Mouse (Mus musculus): ENCODE results near the gene Oit1. TPM values are rescaled to one million over a fixed set of nuclear protein-coding genes. Genes with fewer than 3 reads are reported as not detected.

Gene Oit1
- polyA plus RNA-seq, 1 experiment = 4.0 TPM

- TF ChIP-seq CTCF (IDR thresholded peaks at IDR 0.05; ENCODE audit: borderline replicate concordance, control insufficient read depth, extremely low read depth, insufficient read depth, low read length, poor library complexity) (no peak), POLR2A (IDR thresholded peaks at IDR 0.05; ENCODE audit: control insufficient read depth, extremely low read depth, insufficient read depth, low read length, poor library complexity) (no peak)
- no peak overlapping the region for H3K4me3 ChIP-seq (ENCODE audit: control insufficient read depth, insufficient read depth, low read length)
- H3K36me3 ChIP-seq (ENCODE audit: control insufficient read depth, insufficient read depth, low read length) = no peaks in the 10 kb centered on the region
- WGBS = 86% methylated on average over 14 of the region's 14 CpGs
- H3K4me1 ChIP-seq (replicated peaks; ENCODE audit: control insufficient read depth, insufficient read depth, low read length) = no peaks in the 10 kb centered on the region
- no peak overlapping the region for H3K27ac ChIP-seq (ENCODE audit: control insufficient read depth, insufficient read depth, low read length)
- no peak for DNase-seq
- no peaks in the 10 kb centered on the region for H3K27me3 ChIP-seq (ENCODE audit: control insufficient read depth, insufficient read depth, low read length)
Observed at GRCm38 (mm10) chr14:8331307-8331905, 47.1 kb downstream of the Oit1 start.

- Histone ChIP-seq H3K4me1 (replicated peaks; ENCODE audit: control insufficient read depth, insufficient read depth, low read length) (no peaks in the 10 kb centered on the region), H3K36me3 (ENCODE audit: control insufficient read depth, insufficient read depth, low read length) (no peaks in the 10 kb centered on the region), H3K27me3 (ENCODE audit: control insufficient read depth, insufficient read depth, low read length) (no peaks in the 10 kb centered on the region), H3K27ac (ENCODE audit: control insufficient read depth, insufficient read depth, low read length) (no peak overlapping the region), H3K4me3 (ENCODE audit: control insufficient read depth, insufficient read depth, low read length) (no peak overlapping the region)
- TF ChIP-seq CTCF (IDR thresholded peaks at IDR 0.05; ENCODE audit: borderline replicate concordance, control insufficient read depth, extremely low read depth, insufficient read depth, low read length, poor library complexity) = no peak
- 69% methylated on average over 6 of the region's 6 CpGs for WGBS
- no peak for DNase-seq
Observed at GRCm38 (mm10) chr14:8330390-8330789, 48.2 kb downstream of the Oit1 start.

- WGBS = 84% methylated on average over 4 of the region's 4 CpGs
- Histone ChIP-seq H3K27ac (ENCODE audit: control insufficient read depth, insufficient read depth, low read length) (no peak overlapping the region), H3K4me1 (replicated peaks; ENCODE audit: control insufficient read depth, insufficient read depth, low read length) (no peaks in the 10 kb centered on the region), H3K27me3 (ENCODE audit: control insufficient read depth, insufficient read depth, low read length) (no peaks in the 10 kb centered on the region), H3K4me3 (ENCODE audit: control insufficient read depth, insufficient read depth, low read length) (no peak overlapping the region), H3K36me3 (ENCODE audit: control insufficient read depth, insufficient read depth, low read length) (no peaks in the 10 kb centered on the region)
- TF ChIP-seq POLR2A (IDR thresholded peaks at IDR 0.05; ENCODE audit: control insufficient read depth, extremely low read depth, insufficient read depth, low read length, poor library complexity) (no peak), CTCF (IDR thresholded peaks at IDR 0.05; ENCODE audit: borderline replicate concordance, control insufficient read depth, extremely low read depth, insufficient read depth, low read length, poor library complexity) (no peak)
- no peak for DNase-seq
Observed at GRCm38 (mm10) chr14:8329552-8329951, 49.0 kb downstream of the Oit1 start.

GRCm38 (mm10) chr14:8327371-8327770, 51.2 kb downstream of the Oit1 start:
- no peak overlapping the region for H3K27ac ChIP-seq (ENCODE audit: control insufficient read depth, insufficient read depth, low read length)
- WGBS = 75% methylated on average over 1 of the region's 1 CpGs
- DNase-seq = no peak

GRCm38 (mm10) chr14:8326961-8327360, 51.6 kb downstream of the Oit1 start:
- H3K4me1 ChIP-seq (replicated peaks; ENCODE audit: control insufficient read depth, insufficient read depth, low read length) = no peaks in the 10 kb centered on the region
- no peak overlapping the region for H3K4me3 ChIP-seq (ENCODE audit: control insufficient read depth, insufficient read depth, low read length)
- no peaks in the 10 kb centered on the region for H3K27me3 ChIP-seq (ENCODE audit: control insufficient read depth, insufficient read depth, low read length)
- H3K27ac ChIP-seq (ENCODE audit: control insufficient read depth, insufficient read depth, low read length) = no peak overlapping the region
- TF ChIP-seq POLR2A (IDR thresholded peaks at IDR 0.05; ENCODE audit: control insufficient read depth, extremely low read depth, insufficient read depth, low read length, poor library complexity) (no peak), CTCF (IDR thresholded peaks at IDR 0.05; ENCODE audit: borderline replicate concordance, control insufficient read depth, extremely low read depth, insufficient read depth, low read length, poor library complexity) (no peak)
- DNase-seq = no peak
- no peaks in the 10 kb centered on the region for H3K36me3 ChIP-seq (ENCODE audit: control insufficient read depth, insufficient read depth, low read length)

More at GRCm38 (mm10) chr14:8327371-8327770, 51.2 kb downstream of the Oit1 start:
- Histone ChIP-seq H3K36me3 (ENCODE audit: control insufficient read depth, insufficient read depth, low read length) (no peaks in the 10 kb centered on the region), H3K4me1 (replicated peaks; ENCODE audit: control insufficient read depth, insufficient read depth, low read length) (no peaks in the 10 kb centered on the region), H3K27me3 (ENCODE audit: control insufficient read depth, insufficient read depth, low read length) (no peaks in the 10 kb centered on the region), H3K4me3 (ENCODE audit: control insufficient read depth, insufficient read depth, low read length) (no peak overlapping the region)
- TF ChIP-seq POLR2A (IDR thresholded peaks at IDR 0.05; ENCODE audit: control insufficient read depth, extremely low read depth, insufficient read depth, low read length, poor library complexity) (no peak), CTCF (IDR thresholded peaks at IDR 0.05; ENCODE audit: borderline replicate concordance, control insufficient read depth, extremely low read depth, insufficient read depth, low read length, poor library complexity) (no peak)

GRCm38 (mm10) chr14:8325746-8326145, 52.8 kb downstream of the Oit1 start:
- H3K36me3 ChIP-seq (ENCODE audit: control insufficient read depth, insufficient read depth, low read length) = no peaks in the 10 kb centered on the region
- H3K4me3 ChIP-seq (ENCODE audit: control insufficient read depth, insufficient read depth, low read length) = no peak overlapping the region
- no peak for DNase-seq
- 86% methylated on average over 4 of the region's 4 CpGs for WGBS
- no peak overlapping the region for H3K27ac ChIP-seq (ENCODE audit: control insufficient read depth, insufficient read depth, low read length)
- TF ChIP-seq CTCF (IDR thresholded peaks at IDR 0.05; ENCODE audit: borderline replicate concordance, control insufficient read depth, extremely low read depth, insufficient read depth, low read length, poor library complexity) = no peak
- no peak for TF ChIP-seq POLR2A (IDR thresholded peaks at IDR 0.05; ENCODE audit: control insufficient read depth, extremely low read depth, insufficient read depth, low read length, poor library complexity)
- no peaks in the 10 kb centered on the region for H3K27me3 ChIP-seq (ENCODE audit: control insufficient read depth, insufficient read depth, low read length)
- H3K4me1 ChIP-seq (replicated peaks; ENCODE audit: control insufficient read depth, insufficient read depth, low read length) = no peaks in the 10 kb centered on the region

GRCm38 (mm10) chr14:8320528-8320927, 58.0 kb downstream of the Oit1 start:
- H3K27me3 ChIP-seq (ENCODE audit: control insufficient read depth, insufficient read depth, low read length) = peaks cover 7% of the 10 kb centered on the region; the same call in 1 of the 2 replicates
- H3K27ac ChIP-seq (ENCODE audit: control insufficient read depth, insufficient read depth, low read length) = no peak overlapping the region
- H3K36me3 ChIP-seq (ENCODE audit: control insufficient read depth, insufficient read depth, low read length) = no peaks in the 10 kb centered on the region
- TF ChIP-seq CTCF (IDR thresholded peaks at IDR 0.05; ENCODE audit: borderline replicate concordance, control insufficient read depth, extremely low read depth, insufficient read depth, low read length, poor library complexity) (no peak), POLR2A (IDR thresholded peaks at IDR 0.05; ENCODE audit: control insufficient read depth, extremely low read depth, insufficient read depth, low read length, poor library complexity) (no peak)
- H3K4me3 ChIP-seq (ENCODE audit: control insufficient read depth, insufficient read depth, low read length) = no peak overlapping the region
- no peak for DNase-seq
- 83% methylated on average over 3 of the region's 3 CpGs for WGBS
- H3K4me1 ChIP-seq (replicated peaks; ENCODE audit: control insufficient read depth, insufficient read depth, low read length) = no peaks in the 10 kb centered on the region
